Mouse (Mus musculus) myocyte (in vitro differentiated cells): ENCODE data around the gene Slit3.

ENCODE experiments used
- MAX ChIP-seq: IDR thresholded peaks from one replicate; pipeline ENCODE4 v1.6.1; 2011; ENCODE audit warnings: low read depth, mild to moderate bottlenecking, control low read depth
- MYOD1 ChIP-seq, 3 experiments: IDR thresholded peaks; one replicate each; pipeline ENCODE4 v1.6.1; 2011; ENCODE audit warnings: control low read depth in 2 of 3, low read depth in 2 of 3, mild to moderate bottlenecking in 2 of 3, moderate library complexity in 1 of 3; ENCODE audit not compliant: insufficient read length in 2 of 3, control insufficient read depth in 1 of 3
- MYOG ChIP-seq, 3 experiments: IDR thresholded peaks; one replicate each; pipeline ENCODE4 v1.6.1; 2011; ENCODE audit warnings: control low read depth in 2 of 3, low read depth in 2 of 3, mild to moderate bottlenecking in 2 of 3; ENCODE audit not compliant: insufficient read length in 2 of 3, control insufficient read depth in 1 of 3, insufficient read depth in 1 of 3
- POLR2A ChIP-seq: IDR thresholded peaks from one replicate; pipeline ENCODE4 v1.6.1; 2011; ENCODE audit warnings: low read depth, mild to moderate bottlenecking, control low read depth, moderate library complexity; ENCODE audit not compliant: insufficient read length
- TCF12 ChIP-seq: IDR thresholded peaks from one replicate; pipeline ENCODE4 v1.6.1; 2011; ENCODE audit warnings: mild to moderate bottlenecking, control low read depth; ENCODE audit not compliant: poor library complexity, insufficient read depth, severe bottlenecking

DNA sequence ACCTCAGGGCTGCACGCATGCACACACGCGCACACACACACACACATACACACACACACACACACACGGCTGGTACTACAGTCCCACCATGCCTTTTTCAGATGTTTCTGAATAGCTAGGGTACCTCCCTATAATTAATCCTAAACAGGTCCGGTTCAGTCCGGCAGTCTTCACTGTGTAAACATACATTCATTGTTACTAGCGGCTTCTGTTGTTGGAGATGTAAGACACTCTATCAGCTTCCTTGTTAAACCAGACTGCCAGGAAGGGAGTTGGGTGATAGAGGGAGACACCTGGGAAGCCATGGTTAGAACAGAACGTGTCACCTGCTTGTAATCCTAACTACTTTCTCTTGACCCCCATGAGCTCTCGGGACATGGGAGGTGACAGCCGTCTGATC is 481.6 kb downstream of the Slit3 start:
- no peak for TF ChIP-seq TCF12
- TF ChIP-seq MYOG (IDR thresholded peaks at IDR 0.05; ENCODE audit: control insufficient read depth in 1 of 3, insufficient read depth in 1 of 3, insufficient read length in 2 of 3, low read depth in 2 of 3), result no peak
- TF ChIP-seq MAX, result no peak
- no peak for TF ChIP-seq POLR2A
- TF ChIP-seq MYOD1 (IDR thresholded peaks at IDR 0.05; ENCODE audit: control insufficient read depth in 1 of 3, insufficient read length in 2 of 3, low read depth in 2 of 3), result no peak
